Mouse (Mus musculus) forebrain, embryonic 14.5 days (tissue): ENCODE data around the gene Fam50b. TPM values are rescaled to one million over a fixed set of nuclear protein-coding genes. Genes with fewer than 3 reads are reported as not detected.

Experiments used
- ATAC-seq: fragments of 200-750 bp; cut with Nextera tagmentation; 2 replicates; pipeline ENCODE4 v1.8.0; 2017; ENCODE audit warnings: mild to moderate bottlenecking, moderate library complexity
- DNase-seq: peaks from one replicate; pipeline ENCODE4 v3.0.0-alpha.2; 2015; ENCODE audit warnings: low spot score
- H3K27ac ChIP-seq: fragments of 300-500 bp; sonication (generic); 2 replicates; pipeline ENCODE4 v1.5.1; 2014; ENCODE audit warnings: low read depth, mild to moderate bottlenecking, control low read depth, low read length, moderate library complexity
- H3K27me3 ChIP-seq: fragments of 300-500 bp; sonication (generic); replicated peaks from 2 replicates; pipeline ENCODE4 v1.6.1; 2014; ENCODE audit warnings: low read length, control low read depth, mixed read lengths; ENCODE audit not compliant: control insufficient read depth, insufficient read depth
- H3K36me3 ChIP-seq: fragments of 300-500 bp; sonication (generic); 2 replicates; pipeline ENCODE4 v1.6.1; 2014; ENCODE audit warnings: low read length, control low read depth; ENCODE audit not compliant: control insufficient read depth, insufficient read depth
- H3K4me1 ChIP-seq: fragments of 300-500 bp; sonication (generic); 2 replicates; pipeline ENCODE4 v1.6.1; 2014; ENCODE audit warnings: antibody characterized with exemption, low read length, control low read depth; ENCODE audit not compliant: control insufficient read depth, insufficient read depth
- H3K4me2 ChIP-seq: fragments of 300-500 bp; sonication (generic); 2 replicates; pipeline ENCODE4 v1.6.1; 2014; ENCODE audit warnings: mild to moderate bottlenecking, control low read depth, low read length
- H3K4me3 ChIP-seq: fragments of 300-500 bp; sonication (generic); 2 replicates; pipeline ENCODE4 v1.5.1; 2014; ENCODE audit warnings: low read depth, low read length, control low read depth
- H3K9ac ChIP-seq: fragments of 300-500 bp; sonication (generic); 2 replicates; pipeline ENCODE4 v1.6.1; 2014; ENCODE audit warnings: mild to moderate bottlenecking, low read length, control low read depth, moderate library complexity
- H3K9me3 ChIP-seq: fragments of 300-500 bp; sonication (generic); replicated peaks from 2 replicates; pipeline ENCODE4 v1.6.1; 2016; ENCODE audit warnings: low read length, control low read depth, mixed read lengths; ENCODE audit not compliant: control insufficient read depth
- WGBS: fragments of 180-500 bp; shearing (Covaris S2); extraction: QIAGEN DNeasy Blood & Tissue Kit; methylation state at CpG from one replicate; pipeline ENCODE4 v1.1.7; 2014; 5-methylcytosine and 5-hydroxymethylcytosine counted together
- polyA plus RNA-seq: library from polyadenylated mRNA; unstranded; fragments of >200 nt; fragmentation: Nextera tagmentation; extraction: Ambion mirVana; gene quantifications from 2 replicates; pipeline ENCODE4 v1.2.1, GENCODE M21; 2014

Gene Fam50b
- polyA plus RNA-seq, 1 experiment from 2014 or later: not detected

GRCm38 (mm10) chr13:34704835-34705234 is 29.8 kb upstream of the Fam50b start:
- Histone ChIP-seq H3K4me3 (no peak overlapping the region), H3K4me1 (no peaks in the 10 kb centered on the region), H3K27me3 (no peaks in the 10 kb centered on the region), H3K9ac (no peak overlapping the region), H3K4me2 (no peak overlapping the region), H3K36me3 (no peaks in the 10 kb centered on the region), H3K27ac (no peak overlapping the region), H3K9me3 (no peaks in the 10 kb centered on the region)
- WGBS: 45% methylated on average over 3 of the region's 3 CpGs
- DNase-seq: no peak
- no peak for ATAC-seq

GRCm38 (mm10) chr13:34708955-34709354 is 25.7 kb upstream of the Fam50b start:
- WGBS: 70% methylated on average over 3 of the region's 3 CpGs
- H3K9ac ChIP-seq: no peak overlapping the region
- no peak overlapping the region for H3K4me2 ChIP-seq
- H3K27me3 ChIP-seq: no peaks in the 10 kb centered on the region
- no peak overlapping the region for H3K27ac ChIP-seq
- H3K4me3 ChIP-seq: no peak overlapping the region
- H3K9me3 ChIP-seq: no peaks in the 10 kb centered on the region
- H3K36me3 ChIP-seq: no peaks in the 10 kb centered on the region
- H3K4me1 ChIP-seq: no peaks in the 10 kb centered on the region
- no peak for ATAC-seq
- DNase-seq: peak; percentile 47

GRCm38 (mm10) chr13:34709566-34709965 is 25.1 kb upstream of the Fam50b start:
- H3K27ac ChIP-seq: no peak overlapping the region
- H3K36me3 ChIP-seq: no peaks in the 10 kb centered on the region
- no peak for ATAC-seq
- no peaks in the 10 kb centered on the region for H3K27me3 ChIP-seq
- no peak overlapping the region for H3K4me2 ChIP-seq
- H3K9me3 ChIP-seq: no peaks in the 10 kb centered on the region
- no peak overlapping the region for H3K4me3 ChIP-seq
- WGBS: 88% methylated on average over 4 of the region's 4 CpGs
- H3K9ac ChIP-seq: no peak overlapping the region
- no peaks in the 10 kb centered on the region for H3K4me1 ChIP-seq
- no peak for DNase-seq

GRCm38 (mm10) chr13:34711410-34711809 is 23.2 kb upstream of the Fam50b start:
- H3K9me3 ChIP-seq: no peaks in the 10 kb centered on the region
- H3K9ac ChIP-seq: no peak overlapping the region
- DNase-seq (no peak), ATAC-seq (no peak)
- 91% methylated on average over 4 of the region's 4 CpGs for WGBS
- H3K4me2 ChIP-seq: no peak overlapping the region
- no peaks in the 10 kb centered on the region for H3K36me3 ChIP-seq
- no peak overlapping the region for H3K4me3 ChIP-seq
- H3K27me3 ChIP-seq: no peaks in the 10 kb centered on the region
- no peaks in the 10 kb centered on the region for H3K4me1 ChIP-seq
- H3K27ac ChIP-seq: no peak overlapping the region

GRCm38 (mm10) chr13:34712881-34713280 is 21.8 kb upstream of the Fam50b start:
- Histone ChIP-seq H3K27me3 (no peaks in the 10 kb centered on the region), H3K9ac (no peak overlapping the region), H3K36me3 (no peaks in the 10 kb centered on the region), H3K4me1 (no peaks in the 10 kb centered on the region), H3K4me3 (no peak overlapping the region), H3K27ac (no peak overlapping the region), H3K4me2 (no peak overlapping the region), H3K9me3 (no peaks in the 10 kb centered on the region)
- ATAC-seq: no peak
- 79% methylated on average over 1 of the region's 1 CpGs for WGBS
- DNase-seq: no peak

GRCm38 (mm10) chr13:34715437-34715838 is 19.2 kb upstream of the Fam50b start:
- ATAC-seq: no peak
- H3K4me2 ChIP-seq: no peak overlapping the region
- H3K9ac ChIP-seq: no peak overlapping the region
- H3K36me3 ChIP-seq: no peaks in the 10 kb centered on the region
- no peaks in the 10 kb centered on the region for H3K27me3 ChIP-seq
- H3K4me1 ChIP-seq: no peaks in the 10 kb centered on the region
- no peak overlapping the region for H3K4me3 ChIP-seq
- H3K9me3 ChIP-seq: no peaks in the 10 kb centered on the region
- WGBS: 57% methylated on average over 7 of the region's 7 CpGs
- DNase-seq: peak; percentile 30
- H3K27ac ChIP-seq: no peak overlapping the region

GRCm38 (mm10) chr13:34724831-34725592 is 9.6 kb upstream of the Fam50b start:
- WGBS: 81% methylated on average over 8 of the region's 8 CpGs
- H3K36me3 ChIP-seq: no peaks in the 10 kb centered on the region
- no peak overlapping the region for H3K9ac ChIP-seq
- no peak for DNase-seq
- no peaks in the 10 kb centered on the region for H3K9me3 ChIP-seq
- no peaks in the 10 kb centered on the region for H3K27me3 ChIP-seq
- H3K4me3 ChIP-seq: no peak overlapping the region
- no peaks in the 10 kb centered on the region for H3K4me1 ChIP-seq
- H3K27ac ChIP-seq: no peak overlapping the region
- no peak overlapping the region for H3K4me2 ChIP-seq
- no peak for ATAC-seq

- H3K36me3 ChIP-seq: no peaks in the 10 kb centered on the region
- ATAC-seq: no peak
- no peaks in the 10 kb centered on the region for H3K27me3 ChIP-seq
- no peak overlapping the region for H3K4me2 ChIP-seq
- H3K4me3 ChIP-seq: no peak overlapping the region
- 65% methylated on average over 9 of the region's 9 CpGs for WGBS
- H3K4me1 ChIP-seq: no peaks in the 10 kb centered on the region
- H3K9ac ChIP-seq: no peak overlapping the region
- 0 out of 2 replicates have a peak, but pooled peaks cover 2% of the 10 kb centered on the region for H3K9me3 ChIP-seq
- no peak overlapping the region for H3K27ac ChIP-seq
- peak; percentile 27 for DNase-seq
Observed at GRCm38 (mm10) chr13:34725800-34726476, 8.7 kb upstream of the Fam50b start.

- Histone ChIP-seq H3K27me3 (no peaks in the 10 kb centered on the region), H3K36me3 (no peaks in the 10 kb centered on the region), H3K4me1 (no peaks in the 10 kb centered on the region), H3K27ac (no peak overlapping the region), H3K4me3 (no peak overlapping the region), H3K4me2 (no peak overlapping the region), H3K9ac (no peak overlapping the region), H3K9me3 (0 out of 2 replicates have a peak, but pooled peaks cover 2% of the 10 kb centered on the region)
- no peak for DNase-seq
- ATAC-seq: no peak
- 87% methylated on average over 8 of the region's 8 CpGs for WGBS
Observed at GRCm38 (mm10) chr13:34726477-34726805, 8.2 kb upstream of the Fam50b start.
